ENCODE assay signal across 12 mouse cellular contexts in the genomic region with DNA sequence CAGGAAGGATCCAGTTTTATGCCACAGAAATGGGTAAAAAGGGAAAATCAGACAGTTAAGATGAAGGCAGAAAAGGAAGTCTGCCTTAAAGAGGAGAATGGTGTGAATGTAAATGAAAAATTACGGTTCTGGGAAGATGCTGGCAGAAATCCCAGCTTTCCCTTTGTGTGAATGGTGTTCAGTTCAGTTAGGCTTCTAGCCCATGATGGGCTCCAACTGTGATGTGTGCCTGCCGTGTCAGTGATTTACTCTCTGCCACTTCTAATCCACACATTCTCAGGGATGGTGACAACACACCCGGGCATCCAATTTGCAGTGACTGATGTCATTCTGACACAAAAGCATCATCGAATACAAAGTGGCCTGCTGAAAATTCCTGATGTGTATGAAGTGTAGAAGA.
A peak's percentile ranks its signal among the peaks of the same experiment; 100 is the strongest.
DNase-seq lines count a peak whose midpoint lies in the region; ATAC-seq lines count a peak whose summit lies in the region.
"Had no signal": no experiment of that assay in that cellular context is flagged by ENCODE, and none has a peak within 500 bp of the region (broad histone marks: within the 10 kb centered on the region; RNA-seq: fewer than 3 reads in every experiment).

No protein-coding gene starts in this region.

- WGBS in hindbrain, embryonic 14.5 days, result 41% methylated on average over 4 of the region's 4 CpGs
- WGBS in hindbrain, embryonic 12.5 days, result 65% methylated on average over 4 of the region's 4 CpGs
- 45% methylated on average over 4 of the region's 4 CpGs for WGBS in midbrain, embryonic 15.5 days
- 44% methylated on average over 4 of the region's 4 CpGs for WGBS in midbrain, embryonic 16.5 days
- 21% methylated on average over 4 of the region's 4 CpGs for WGBS in forebrain, embryonic 16.5 days

- no peaks in the 10 kb centered on the region for H3K27me3 ChIP-seq in hindbrain, embryonic 14.5 days (ENCODE audit: control insufficient read depth, insufficient read depth, low read length)
- no peaks in the 10 kb centered on the region for H3K27me3 ChIP-seq in hindbrain, embryonic 12.5 days
- no peaks in the 10 kb centered on the region for H3K27me3 ChIP-seq in midbrain, embryonic 15.5 days (replicated peaks)
- no peaks in the 10 kb centered on the region for H3K27me3 ChIP-seq in midbrain, embryonic 16.5 days (ENCODE audit: control insufficient read depth, insufficient read depth, low read depth, low read length)
- H3K27me3 ChIP-seq in forebrain, embryonic 16.5 days (replicated peaks; ENCODE audit: control insufficient read depth, insufficient read depth, low read length), result no peaks in the 10 kb centered on the region
- H3K27me3 ChIP-seq: CH12.LX; kidney, embryonic 15.5 days; limb, embryonic 12.5 days had no signal

- intact Hi-C loops in heart, postnatal 14 days (cut with DNase I), result no loop called here

- DNase-seq in cerebellum, postnatal 10 days, result peak; percentile 39 to 50
- DNase-seq in cerebellum, adult 8-10 months, result no peak
- DNase-seq in hindbrain, embryonic 14.5 days (ENCODE audit: low spot score), result peak; percentile 65
- DNase-seq in heart, postnatal 14 days, result no peak

- H3K36me3 ChIP-seq in hindbrain, embryonic 14.5 days (replicated peaks; ENCODE audit: control insufficient read depth, insufficient read depth), result no peaks in the 10 kb centered on the region
- no peaks in the 10 kb centered on the region for H3K36me3 ChIP-seq in hindbrain, embryonic 12.5 days
- no peaks in the 10 kb centered on the region for H3K36me3 ChIP-seq in midbrain, embryonic 15.5 days (replicated peaks)
- H3K36me3 ChIP-seq in midbrain, embryonic 16.5 days (ENCODE audit: control insufficient read depth, insufficient read depth, low read length), result no peaks in the 10 kb centered on the region
- H3K36me3 ChIP-seq in forebrain, embryonic 16.5 days (ENCODE audit: control insufficient read depth, insufficient read depth), result no peaks in the 10 kb centered on the region
- H3K36me3 ChIP-seq: kidney, embryonic 15.5 days; limb, embryonic 12.5 days had no signal

- peak; percentile 73; the same call in 1 of the 2 replicates for ATAC-seq in hindbrain, embryonic 14.5 days (ENCODE audit: low FRiP score)
- no peak for ATAC-seq in hindbrain, embryonic 12.5 days (ENCODE audit: low FRiP score)
- 0 out of 2 replicates have a peak, but pooled peaks have one; percentile 24 for ATAC-seq in midbrain, embryonic 15.5 days (replicated peaks)
- ATAC-seq in midbrain, embryonic 16.5 days, result no peak
- ATAC-seq in forebrain, embryonic 16.5 days, result peak; percentile 87

- no peaks in the 10 kb centered on the region for H3K9me3 ChIP-seq in hindbrain, embryonic 14.5 days (ENCODE audit: control insufficient read depth, low read length)
- H3K9me3 ChIP-seq in hindbrain, embryonic 12.5 days (replicated peaks), result no peaks in the 10 kb centered on the region
- H3K9me3 ChIP-seq in midbrain, embryonic 15.5 days, result no peaks in the 10 kb centered on the region
- no peaks in the 10 kb centered on the region for H3K9me3 ChIP-seq in midbrain, embryonic 16.5 days (replicated peaks; ENCODE audit: control insufficient read depth, low read length, poor library complexity, severe bottlenecking)
- H3K9me3 ChIP-seq in forebrain, embryonic 16.5 days (ENCODE audit: control insufficient read depth, low read length), result no peaks in the 10 kb centered on the region
- H3K9me3 ChIP-seq: kidney, embryonic 15.5 days; limb, embryonic 12.5 days had no signal

- H3K4me1 ChIP-seq in hindbrain, embryonic 14.5 days (replicated peaks; ENCODE audit: control insufficient read depth, insufficient read depth, low read length), result no peaks in the 10 kb centered on the region
- H3K4me1 ChIP-seq in hindbrain, embryonic 12.5 days, result no peaks in the 10 kb centered on the region
- H3K4me1 ChIP-seq in midbrain, embryonic 15.5 days, result no peaks in the 10 kb centered on the region
- H3K4me1 ChIP-seq in midbrain, embryonic 16.5 days (ENCODE audit: control insufficient read depth, insufficient read depth, low read length), result no peaks in the 10 kb centered on the region
- H3K4me1 ChIP-seq in forebrain, embryonic 16.5 days (replicated peaks; ENCODE audit: control insufficient read depth, insufficient read depth, low read length), result peaks cover 6% of the 10 kb centered on the region; the same call in 1 of the 2 replicates
- H3K4me1 ChIP-seq: kidney, embryonic 15.5 days; limb, embryonic 12.5 days had no signal

- no peak overlapping the region for H3K4me3 ChIP-seq in hindbrain, embryonic 14.5 days (replicated peaks; ENCODE audit: low read length)
- no peak overlapping the region for H3K4me3 ChIP-seq in hindbrain, embryonic 12.5 days
- H3K4me3 ChIP-seq in midbrain, embryonic 15.5 days, result no peak overlapping the region
- H3K4me3 ChIP-seq in midbrain, embryonic 16.5 days (ENCODE audit: low read depth, low read length), result no peak overlapping the region
- no peak overlapping the region for H3K4me3 ChIP-seq in forebrain, embryonic 16.5 days (replicated peaks; ENCODE audit: low read length)
- H3K4me3 ChIP-seq: kidney, embryonic 15.5 days; limb, embryonic 12.5 days; myocyte had no signal

- no peak overlapping the region for H3K4me2 ChIP-seq in hindbrain, embryonic 14.5 days (replicated peaks)
- H3K4me2 ChIP-seq in hindbrain, embryonic 12.5 days (replicated peaks), result no peak overlapping the region
- H3K4me2 ChIP-seq in midbrain, embryonic 15.5 days, result no peak overlapping the region
- no peak overlapping the region for H3K4me2 ChIP-seq in midbrain, embryonic 16.5 days (ENCODE audit: low read length)
- H3K4me2 ChIP-seq in forebrain, embryonic 16.5 days (ENCODE audit: low read length), result no peak overlapping the region
- H3K4me2 ChIP-seq: kidney, embryonic 15.5 days; limb, embryonic 12.5 days had no signal

- no peak overlapping the region for H3K27ac ChIP-seq in hindbrain, embryonic 14.5 days
- H3K27ac ChIP-seq in hindbrain, embryonic 12.5 days, result no peak overlapping the region
- H3K27ac ChIP-seq in midbrain, embryonic 15.5 days, result no peak overlapping the region
- H3K27ac ChIP-seq in midbrain, embryonic 16.5 days (ENCODE audit: low read length), result no peak overlapping the region
- no peak overlapping the region; the same call in 1 of the 2 replicates for H3K27ac ChIP-seq in forebrain, embryonic 16.5 days (ENCODE audit: low read length)
- H3K27ac ChIP-seq: kidney, embryonic 15.5 days; limb, embryonic 12.5 days had no signal

- no peak overlapping the region for H3K9ac ChIP-seq in hindbrain, embryonic 14.5 days
- no peak overlapping the region for H3K9ac ChIP-seq in hindbrain, embryonic 12.5 days
- no peak overlapping the region for H3K9ac ChIP-seq in midbrain, embryonic 15.5 days
- no peak overlapping the region for H3K9ac ChIP-seq in midbrain, embryonic 16.5 days (ENCODE audit: low read depth, low read length)
- H3K9ac ChIP-seq in forebrain, embryonic 16.5 days (replicated peaks; ENCODE audit: low read depth, low read length), result no peak overlapping the region
- H3K9ac ChIP-seq: kidney, embryonic 15.5 days; limb, embryonic 12.5 days had no signal

Comparison
In these comparisons a context has a peak if more than half of its experiments do, and no peak if none do; other contexts are left out.
1. DNase-seq: peak in cerebellum, postnatal 10 days (2 of 2) and hindbrain, embryonic 14.5 days (single experiment); none in cerebellum, adult 8-10 months (single experiment) and heart, postnatal 14 days (0 of 2).
2. ATAC-seq: peak in hindbrain, embryonic 14.5 days (single experiment), midbrain, embryonic 15.5 days (single experiment) and forebrain, embryonic 16.5 days (single experiment); none in hindbrain, embryonic 12.5 days (single experiment) and midbrain, embryonic 16.5 days (single experiment).